ENCODE assay signal across 8 mouse cellular contexts in genomic region chr14:99579271-99579759, GRCm38 (mm10).
DNase-seq lines count a peak whose midpoint lies in the region; ATAC-seq lines count a peak whose summit lies in the region.

No protein-coding gene starts in this region.

- no peak overlapping the region for H3K27ac ChIP-seq in hindbrain, embryonic 13.5 days
- no peak overlapping the region for H3K27ac ChIP-seq in hindbrain, embryonic 12.5 days

- H3K36me3 ChIP-seq in hindbrain, embryonic 13.5 days: no peaks in the 10 kb centered on the region
- no peaks in the 10 kb centered on the region for H3K36me3 ChIP-seq in hindbrain, embryonic 12.5 days

- no peaks in the 10 kb centered on the region for H3K4me1 ChIP-seq in hindbrain, embryonic 13.5 days (replicated peaks)
- no peaks in the 10 kb centered on the region for H3K4me1 ChIP-seq in hindbrain, embryonic 12.5 days

- H3K4me3 ChIP-seq in hindbrain, embryonic 13.5 days: no peak overlapping the region
- H3K4me3 ChIP-seq in hindbrain, embryonic 12.5 days: no peak overlapping the region

- 42% methylated on average over 10 of the region's 10 CpGs for WGBS in hindbrain, embryonic 13.5 days
- WGBS in hindbrain, embryonic 12.5 days: 35% methylated on average over 10 of the region's 10 CpGs

- peak; percentile 24 for DNase-seq in right cerebral cortex, adult 18-20 months
- no peak for DNase-seq in right cerebral cortex, postnatal 14 days
- peak; percentile 7 for DNase-seq in kidney, postnatal 14 days
- peak; percentile 41 for DNase-seq in telencephalon, adult 2 months (ENCODE audit: low read depth, low spot score)
- no peak for DNase-seq in cerebellum, postnatal 36 days
- DNase-seq in urinary bladder, postnatal 4 days (ENCODE audit: low spot score in 2 of 2): no peak

- no peak overlapping the region for H3K9ac ChIP-seq in hindbrain, embryonic 13.5 days
- H3K9ac ChIP-seq in hindbrain, embryonic 12.5 days: no peak overlapping the region

- 0 out of 2 replicates have a peak, but pooled peaks have one; percentile 32 for ATAC-seq in hindbrain, embryonic 13.5 days (ENCODE audit: low FRiP score)
- ATAC-seq in hindbrain, embryonic 12.5 days (ENCODE audit: low FRiP score): no peak

- H3K9me3 ChIP-seq in hindbrain, embryonic 13.5 days: no peaks in the 10 kb centered on the region
- H3K9me3 ChIP-seq in hindbrain, embryonic 12.5 days (replicated peaks): no peaks in the 10 kb centered on the region

- H3K27me3 ChIP-seq in hindbrain, embryonic 13.5 days: no peaks in the 10 kb centered on the region
- H3K27me3 ChIP-seq in hindbrain, embryonic 12.5 days: no peaks in the 10 kb centered on the region

- no peak overlapping the region for H3K4me2 ChIP-seq in hindbrain, embryonic 13.5 days
- H3K4me2 ChIP-seq in hindbrain, embryonic 12.5 days (replicated peaks): no peak overlapping the region

Comparison
In these comparisons a context has a peak if more than half of its experiments do, and no peak if none do; other contexts are left out.
1. DNase-seq: peak in right cerebral cortex, adult 18-20 months (single experiment), kidney, postnatal 14 days (single experiment) and telencephalon, adult 2 months (single experiment); none in right cerebral cortex, postnatal 14 days (single experiment), cerebellum, postnatal 36 days (0 of 2) and urinary bladder, postnatal 4 days (0 of 2).